Mouse (Mus musculus): ENCODE results near the gene Lypla2. TPM values are rescaled to one million over a fixed set of nuclear protein-coding genes. Genes with fewer than 3 reads are reported as not detected.

The Lypla2 gene
- polyA plus RNA-seq, 1 experiment from 2014 or later = 73.0 TPM

DNA sequence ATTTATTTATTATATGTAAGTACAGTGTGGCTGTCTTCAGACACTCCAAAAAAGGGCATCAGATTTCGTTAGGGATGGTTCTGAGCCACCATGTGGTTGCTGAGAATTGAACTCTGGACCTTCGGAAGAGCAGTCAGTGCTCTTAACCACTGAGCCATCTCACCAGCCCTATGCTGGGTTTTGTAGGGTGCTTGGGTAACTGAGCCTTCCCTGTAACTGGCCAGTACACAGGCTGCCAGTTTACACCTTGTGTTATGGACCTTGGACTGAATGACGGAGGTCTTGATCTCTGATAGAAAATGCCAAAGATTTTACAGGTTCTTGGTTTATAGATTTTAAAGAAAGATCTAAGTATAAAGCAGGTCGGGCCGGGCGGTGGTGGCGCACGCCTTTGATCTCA is 42.2 kb downstream of the Lypla2 start:
- peaks cover 46% of the 10 kb centered on the region for H3K36me3 ChIP-seq
- ATAC-seq (ENCODE audit: insufficient number of reproducible peaks, low FRiP score) = no peak

DNA sequence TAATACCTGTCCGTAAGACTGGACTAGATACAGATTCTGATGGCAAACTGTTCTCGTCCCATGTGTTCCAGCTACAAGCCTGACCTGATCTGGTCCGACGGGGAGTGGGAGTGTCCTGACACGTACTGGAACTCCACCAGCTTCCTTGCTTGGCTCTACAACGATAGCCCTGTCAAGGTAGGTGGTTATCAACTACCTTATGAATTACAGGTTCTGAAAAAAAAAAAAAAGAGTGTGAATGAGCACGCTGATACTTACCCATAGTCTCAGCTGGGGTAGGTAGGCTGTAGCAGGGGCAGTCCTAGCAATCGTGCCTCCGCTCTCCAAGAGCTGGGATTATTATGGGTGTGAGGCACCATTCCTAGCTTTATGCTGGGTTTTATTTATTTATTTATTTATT is 42.6 kb downstream of the Lypla2 start:
- Histone ChIP-seq H3K4me3 (no peak overlapping the region), H3K4me1 (replicated peaks) (peaks cover 13% of the 10 kb centered on the region), H3K9ac (no peak overlapping the region), H3K9me3 (replicated peaks) (no peaks in the 10 kb centered on the region), H3K36me3 (peaks cover 47% of the 10 kb centered on the region), H3K27me3 (replicated peaks) (no peaks in the 10 kb centered on the region), H3K27ac (ENCODE audit: poor library complexity, severe bottlenecking) (no peak overlapping the region), H3K4me2 (no peak overlapping the region)
- no peak for ATAC-seq (ENCODE audit: insufficient number of reproducible peaks, low FRiP score)
- 83% methylated on average over 9 of the region's 9 CpGs for WGBS

More for the DNA sequence above, 42.2 kb downstream of the Lypla2 start:
- no peaks in the 10 kb centered on the region for H3K9me3 ChIP-seq (replicated peaks)
- H3K4me3 ChIP-seq = no peak overlapping the region
- no peak overlapping the region for H3K4me2 ChIP-seq
- H3K27me3 ChIP-seq (replicated peaks) = no peaks in the 10 kb centered on the region
- H3K9ac ChIP-seq = no peak overlapping the region
- WGBS = 87% methylated on average over 8 of the region's 8 CpGs
- H3K27ac ChIP-seq (ENCODE audit: poor library complexity, severe bottlenecking) = no peak overlapping the region
- peaks cover 13% of the 10 kb centered on the region for H3K4me1 ChIP-seq (replicated peaks)

DNA sequence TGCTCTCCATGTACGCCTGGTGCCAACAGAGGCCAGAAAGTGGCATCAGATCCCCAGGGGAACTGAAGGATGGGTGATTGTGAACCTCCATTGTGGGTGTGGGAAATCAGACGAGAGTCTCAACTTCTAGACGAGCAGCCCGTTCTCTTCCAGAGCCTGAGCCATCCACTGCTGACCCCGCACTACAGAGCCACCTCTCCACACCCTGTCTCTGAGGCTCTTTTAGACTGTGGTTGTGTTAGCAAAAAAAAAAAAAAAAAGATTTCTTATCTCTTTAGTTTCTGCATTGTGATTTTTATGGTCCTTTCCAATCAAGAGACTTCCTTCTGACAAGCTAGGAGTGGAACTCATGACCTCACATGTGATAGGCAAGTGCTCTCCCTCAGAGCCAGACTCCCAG is 43.0 kb downstream of the Lypla2 start:
- H3K4me3 ChIP-seq = no peak overlapping the region
- H3K9ac ChIP-seq = no peak overlapping the region
- no peaks in the 10 kb centered on the region for H3K27me3 ChIP-seq (replicated peaks)
- no peaks in the 10 kb centered on the region for H3K9me3 ChIP-seq (replicated peaks)
- H3K36me3 ChIP-seq = peaks cover 49% of the 10 kb centered on the region
- WGBS = 82% methylated on average over 5 of the region's 5 CpGs
- no peak overlapping the region for H3K4me2 ChIP-seq
- ATAC-seq (ENCODE audit: insufficient number of reproducible peaks, low FRiP score) = no peak
- H3K4me1 ChIP-seq (replicated peaks) = peaks cover 13% of the 10 kb centered on the region
- H3K27ac ChIP-seq (ENCODE audit: poor library complexity, severe bottlenecking) = no peak overlapping the region

DNA sequence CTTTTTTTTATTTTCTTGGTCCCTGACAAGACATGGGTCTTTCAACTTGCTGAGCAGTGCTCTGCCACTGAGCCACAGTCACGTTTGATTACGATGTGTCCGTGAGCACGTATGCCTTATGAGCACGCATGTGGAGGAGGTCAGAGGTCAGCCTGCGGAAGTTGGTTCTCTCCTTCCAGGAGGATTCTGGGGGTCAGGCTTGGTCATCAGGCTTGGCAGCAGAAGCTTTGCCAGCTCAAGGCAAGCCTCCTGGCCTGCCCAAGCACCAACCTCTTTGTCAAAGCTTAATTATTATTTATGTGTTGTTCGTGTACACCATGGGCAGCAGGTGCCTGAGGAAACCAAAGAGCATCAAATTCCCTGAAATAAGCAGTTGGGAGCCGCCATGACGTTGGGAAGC is 44.0 kb downstream of the Lypla2 start:
- H3K4me3 ChIP-seq = no peak overlapping the region
- H3K27me3 ChIP-seq (replicated peaks) = no peaks in the 10 kb centered on the region
- no peak overlapping the region for H3K4me2 ChIP-seq
- H3K27ac ChIP-seq (ENCODE audit: poor library complexity, severe bottlenecking) = no peak overlapping the region
- no peak overlapping the region for H3K9ac ChIP-seq
- no peaks in the 10 kb centered on the region for H3K9me3 ChIP-seq (replicated peaks)
- no peak for ATAC-seq (ENCODE audit: insufficient number of reproducible peaks, low FRiP score)
- WGBS = 88% methylated on average over 9 of the region's 9 CpGs
- peaks cover 44% of the 10 kb centered on the region for H3K36me3 ChIP-seq
- H3K4me1 ChIP-seq (replicated peaks) = peaks cover 13% of the 10 kb centered on the region

DNA sequence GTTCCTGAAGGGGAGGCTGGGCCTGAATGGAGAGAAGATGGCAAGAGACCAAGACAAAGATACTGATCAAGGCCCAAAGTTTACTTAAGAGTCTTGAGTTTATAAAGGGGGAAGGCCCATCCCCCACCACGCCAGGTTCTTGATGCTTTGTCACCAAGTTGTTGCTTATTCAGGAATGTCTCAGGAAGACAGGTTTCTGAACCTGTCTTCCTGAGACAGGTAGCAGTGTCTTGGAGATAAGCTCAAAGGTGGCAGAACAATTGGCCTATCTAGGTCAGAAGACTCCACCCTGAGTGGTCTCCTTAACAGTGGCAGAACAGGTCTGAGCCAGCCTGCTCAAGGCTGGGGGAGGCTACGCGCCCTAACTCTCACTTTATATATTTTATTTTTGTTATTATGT is 45.6 kb downstream of the Lypla2 start:
- Histone ChIP-seq H3K4me1 (replicated peaks) (peaks cover 14% of the 10 kb centered on the region), H3K27me3 (replicated peaks) (no peaks in the 10 kb centered on the region), H3K36me3 (peaks cover 38% of the 10 kb centered on the region; the same call in 1 of the 2 replicates), H3K27ac (ENCODE audit: poor library complexity, severe bottlenecking) (no peak overlapping the region), H3K9me3 (replicated peaks) (no peaks in the 10 kb centered on the region), H3K4me2 (no peak overlapping the region), H3K9ac (no peak overlapping the region), H3K4me3 (no peak overlapping the region)
- WGBS = 94% methylated on average over 3 of the region's 3 CpGs
- ATAC-seq (ENCODE audit: insufficient number of reproducible peaks, low FRiP score) = no peak

DNA sequence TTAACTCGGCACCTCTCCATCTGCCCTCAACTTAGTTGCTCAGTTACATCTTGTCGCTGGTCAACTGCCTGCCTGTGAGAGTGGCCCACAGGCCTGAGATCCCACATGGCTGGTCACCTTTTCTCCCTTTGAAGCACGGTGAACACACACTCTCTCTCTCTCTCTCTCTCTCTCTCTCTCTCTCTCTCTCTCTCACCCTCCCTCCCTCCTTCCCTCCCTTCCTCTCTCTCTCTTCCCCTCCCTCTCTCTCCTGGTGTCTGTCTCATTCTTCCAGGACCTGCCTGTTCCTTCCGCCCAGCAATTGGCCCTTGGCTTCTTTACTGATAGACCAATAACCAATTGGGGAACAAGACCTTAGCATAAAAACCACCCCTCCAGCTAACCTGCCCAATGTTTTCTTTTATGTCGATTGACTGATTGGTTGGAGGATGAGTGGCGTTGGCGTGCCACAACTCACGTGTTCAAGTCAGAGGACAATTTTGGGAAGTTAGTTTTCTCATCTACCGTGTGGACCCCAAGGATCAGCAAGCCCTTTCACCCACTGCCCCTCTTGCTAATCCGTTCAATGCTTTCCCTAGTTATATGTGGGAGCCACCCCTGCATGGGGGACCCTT is 46.1 kb downstream of the Lypla2 start:
- no peak for ATAC-seq (ENCODE audit: insufficient number of reproducible peaks, low FRiP score)

DNA sequence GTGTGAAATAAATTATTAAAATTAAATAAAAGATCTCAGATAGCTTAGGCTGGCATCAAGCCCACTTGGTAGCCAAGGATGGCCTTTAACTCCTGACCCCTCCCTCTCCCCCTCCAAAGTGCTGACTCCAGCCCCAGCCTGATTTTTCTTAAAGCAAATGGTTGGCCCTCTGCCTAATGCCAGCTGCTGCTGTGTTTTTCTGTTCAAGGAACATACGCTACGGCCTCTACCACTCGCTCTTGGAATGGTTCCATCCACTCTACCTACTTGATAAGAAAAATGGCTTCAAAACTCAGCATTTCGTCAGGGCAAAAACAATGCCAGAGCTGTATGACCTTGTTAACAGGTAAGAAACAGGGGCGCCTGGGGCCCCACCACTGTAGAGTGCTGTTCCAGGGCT is 47.1 kb downstream of the Lypla2 start:
- no peak overlapping the region for H3K4me3 ChIP-seq
- H3K27me3 ChIP-seq (replicated peaks) = no peaks in the 10 kb centered on the region
- no peak for ATAC-seq (ENCODE audit: insufficient number of reproducible peaks, low FRiP score)
- 0 out of 2 replicates have a peak, but pooled peaks cover 25% of the 10 kb centered on the region for H3K36me3 ChIP-seq
- peaks cover 20% of the 10 kb centered on the region for H3K4me1 ChIP-seq (replicated peaks)
- no peak overlapping the region for H3K27ac ChIP-seq (ENCODE audit: poor library complexity, severe bottlenecking)
- no peaks in the 10 kb centered on the region for H3K9me3 ChIP-seq (replicated peaks)
- WGBS = 56% methylated on average over 5 of the region's 5 CpGs
- no peak overlapping the region for H3K9ac ChIP-seq
- 0 out of 2 replicates have a peak overlapping the region, but pooled peaks have one; percentile 11 for H3K4me2 ChIP-seq

More for the DNA sequence above, 46.1 kb downstream of the Lypla2 start:
- Histone ChIP-seq H3K9ac (no peak overlapping the region), H3K4me3 (no peak overlapping the region), H3K9me3 (replicated peaks) (no peaks in the 10 kb centered on the region), H3K27ac (ENCODE audit: poor library complexity, severe bottlenecking) (no peak overlapping the region), H3K4me1 (replicated peaks) (peaks cover 19% of the 10 kb centered on the region), H3K36me3 (peaks cover 35% of the 10 kb centered on the region; the same call in 1 of the 2 replicates), H3K27me3 (replicated peaks) (no peaks in the 10 kb centered on the region), H3K4me2 (no peak overlapping the region)
- whole genome bisulfite sequencing = 66% methylated on average over 10 of the region's 10 CpGs

DNA sequence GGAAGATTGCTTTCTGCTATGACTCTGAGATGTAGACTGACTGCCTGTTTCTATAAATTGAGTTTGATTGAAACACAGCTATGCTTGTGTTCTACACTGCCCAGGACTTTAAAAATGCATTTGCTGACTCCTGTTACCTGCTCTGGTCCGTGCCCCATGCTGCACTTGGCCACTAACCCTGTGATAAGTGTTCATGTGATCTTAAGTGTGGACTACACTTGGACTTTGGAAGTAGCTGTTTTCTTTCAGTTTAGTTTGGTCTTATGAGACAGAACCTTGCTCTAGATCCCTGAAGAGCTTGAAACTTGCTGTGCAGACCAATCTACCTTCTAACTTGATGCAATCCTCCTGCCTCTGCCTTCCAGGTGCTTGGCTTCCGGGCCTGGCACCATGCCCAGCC is 48.0 kb downstream of the Lypla2 start:
- H3K27ac ChIP-seq (ENCODE audit: poor library complexity, severe bottlenecking) = no peak overlapping the region
- no peak overlapping the region for H3K4me2 ChIP-seq
- ATAC-seq (ENCODE audit: insufficient number of reproducible peaks, low FRiP score) = no peak
- H3K4me1 ChIP-seq (replicated peaks) = peaks cover 20% of the 10 kb centered on the region
- 0 out of 2 replicates have a peak, but pooled peaks cover 18% of the 10 kb centered on the region for H3K36me3 ChIP-seq
- WGBS = 76% methylated on average over 2 of the region's 2 CpGs
- no peak overlapping the region for H3K4me3 ChIP-seq
- H3K27me3 ChIP-seq (replicated peaks) = no peaks in the 10 kb centered on the region
- H3K9me3 ChIP-seq (replicated peaks) = no peaks in the 10 kb centered on the region
- H3K9ac ChIP-seq = no peak overlapping the region

DNA sequence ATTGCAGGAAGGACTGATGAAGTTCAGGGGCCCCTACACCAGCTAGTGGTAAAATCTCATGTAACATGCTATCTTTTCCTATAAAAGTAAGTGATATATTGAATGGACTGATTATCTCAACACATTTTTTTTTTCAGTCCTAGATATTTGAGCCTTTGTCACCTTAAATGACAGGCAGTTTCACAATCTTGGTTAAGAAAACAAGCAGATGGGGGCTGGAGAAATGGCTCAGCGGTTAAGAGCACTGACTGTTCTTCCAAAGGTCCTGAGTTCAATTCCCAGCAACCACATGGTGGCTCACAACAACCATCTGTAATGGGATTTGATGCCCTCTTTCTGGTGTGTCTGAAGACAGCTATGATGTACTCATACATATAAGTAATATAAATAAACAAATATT is 50.2 kb downstream of the Lypla2 start:
- ATAC-seq (ENCODE audit: insufficient number of reproducible peaks, low FRiP score) = no peak
- Histone ChIP-seq H3K4me2 (peak overlapping the region; percentile 77), H3K4me3 (no peak overlapping the region), H3K27ac (ENCODE audit: poor library complexity, severe bottlenecking) (no peak overlapping the region), H3K27me3 (replicated peaks) (no peaks in the 10 kb centered on the region), H3K36me3 (0 out of 2 replicates have a peak, but pooled peaks cover 13% of the 10 kb centered on the region), H3K4me1 (replicated peaks) (peaks cover 20% of the 10 kb centered on the region), H3K9ac (no peak overlapping the region), H3K9me3 (replicated peaks) (no peaks in the 10 kb centered on the region)
- 79% methylated on average over 1 of the region's 1 CpGs for WGBS

DNA sequence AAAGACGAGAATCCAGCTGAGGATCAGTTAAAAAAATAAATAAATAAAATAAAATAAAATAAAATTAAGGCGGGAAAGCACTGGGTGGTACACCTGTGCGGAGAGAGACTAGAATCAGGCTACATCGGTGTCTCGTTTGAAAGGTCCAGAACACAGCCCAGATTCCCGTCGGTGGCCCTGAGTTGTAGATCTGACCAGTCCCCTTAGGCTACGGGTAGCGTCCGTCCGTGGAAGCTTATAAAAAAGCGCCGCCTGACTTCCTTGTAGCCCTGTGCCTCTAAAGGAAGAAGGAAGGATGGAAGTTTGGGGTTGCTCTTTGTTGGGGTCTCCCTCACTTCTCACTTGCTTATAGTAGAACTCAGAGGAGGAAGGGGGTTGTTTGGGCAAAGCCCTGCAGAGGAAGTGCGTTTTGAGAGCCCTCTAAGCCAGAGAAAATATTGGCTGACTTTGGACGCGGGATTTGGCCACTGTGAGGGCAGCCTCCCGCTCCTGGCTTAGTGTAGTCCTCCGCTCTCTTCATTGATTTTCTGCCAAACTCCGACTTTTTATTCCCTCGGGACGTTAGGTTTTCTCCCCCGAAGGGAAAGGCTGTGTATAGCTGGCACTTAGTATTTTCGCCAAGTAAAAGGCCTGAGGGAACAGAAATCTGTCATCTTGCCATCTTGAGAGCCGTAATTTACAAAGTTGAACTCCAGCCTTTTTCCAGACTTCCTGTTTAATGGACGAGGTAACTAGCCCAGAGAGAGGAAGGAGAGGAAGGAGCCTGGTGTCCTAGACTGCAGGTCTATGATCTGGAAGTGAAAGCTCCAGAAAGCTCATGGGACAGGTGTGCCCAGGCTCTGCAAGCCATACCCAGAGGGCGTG is 50.9 kb downstream of the Lypla2 start:
- Histone ChIP-seq H3K9ac (peak overlapping the region; percentile 82), H3K4me3 (peak overlapping the region; percentile 77), H3K9me3 (replicated peaks) (no peaks in the 10 kb centered on the region), H3K27ac (ENCODE audit: poor library complexity, severe bottlenecking) (peak overlapping the region; percentile 70; the same call in 1 of the 2 replicates), H3K27me3 (replicated peaks) (no peaks in the 10 kb centered on the region), H3K4me1 (replicated peaks) (peaks cover 20% of the 10 kb centered on the region), H3K36me3 (0 out of 2 replicates have a peak, but pooled peaks cover 13% of the 10 kb centered on the region), H3K4me2 (peak overlapping the region; percentile 77)
- 11% methylated on average over 26 of the region's 26 CpGs for WGBS
- no peak for ATAC-seq (ENCODE audit: insufficient number of reproducible peaks, low FRiP score)
